Mouse (Mus musculus) heart, postnatal 36 days (tissue): ENCODE data around the gene Rgs10. TPM values are rescaled to one million over a fixed set of nuclear protein-coding genes. Genes with fewer than 3 reads are reported as not detected.

ENCODE experiments used
- DNase-seq, 2 experiments: peaks; one replicate each; pipeline ENCODE4 v3.0.0; 2021 to 2022
- intact Hi-C: fragments of 180-260 bp; cut with DNase I; formaldehyde crosslinking; loops from one replicate; pipeline ENCODE4 v1.15.1; 2025
- total RNA-seq, 2 experiments: library from RNA; stranded (reverse); gene quantifications; 2 replicates each; pipeline ENCODE4 v1.2.3; 2021

Rgs10 gene
- total RNA-seq, 2 experiments from 2014 or later, result 9.5 to 12.1 TPM

GRCm38 (mm10) chr7:128379162-128379805 lies 39.3 kb downstream of the Rgs10 start:
- intact Hi-C loops, result no loop called here
- peak; percentile 41 to 52 for DNase-seq

GRCm38 (mm10) chr7:128376206-128376701 lies 42.3 kb downstream of the Rgs10 start:
- intact Hi-C loops, result no loop called here

GRCm38 (mm10) chr7:128374156-128374555 lies 44.4 kb downstream of the Rgs10 start:
- intact Hi-C loops, result loop anchor here (5.0 kb wide), 2 partner anchors 318 to 333 kb away; no protein-coding TSS in a partner anchor
- no peak for DNase-seq

More at GRCm38 (mm10) chr7:128376206-128376701, 42.3 kb downstream of the Rgs10 start:
- DNase-seq, result no peak

GRCm38 (mm10) chr7:128373751-128374150 lies 44.8 kb downstream of the Rgs10 start:
- intact Hi-C loops, result loop anchor here (5.0 kb wide), 2 partner anchors 319 to 334 kb away; no protein-coding TSS in a partner anchor
- DNase-seq, result no peak

GRCm38 (mm10) chr7:128372331-128372730 lies 46.2 kb downstream of the Rgs10 start:
- peak in 1 of 2 experiments; percentile 61 for DNase-seq
- intact Hi-C loops, result loop anchor here (5.0 kb wide), 2 partner anchors 320 to 335 kb away; no protein-coding TSS in a partner anchor

DNA sequence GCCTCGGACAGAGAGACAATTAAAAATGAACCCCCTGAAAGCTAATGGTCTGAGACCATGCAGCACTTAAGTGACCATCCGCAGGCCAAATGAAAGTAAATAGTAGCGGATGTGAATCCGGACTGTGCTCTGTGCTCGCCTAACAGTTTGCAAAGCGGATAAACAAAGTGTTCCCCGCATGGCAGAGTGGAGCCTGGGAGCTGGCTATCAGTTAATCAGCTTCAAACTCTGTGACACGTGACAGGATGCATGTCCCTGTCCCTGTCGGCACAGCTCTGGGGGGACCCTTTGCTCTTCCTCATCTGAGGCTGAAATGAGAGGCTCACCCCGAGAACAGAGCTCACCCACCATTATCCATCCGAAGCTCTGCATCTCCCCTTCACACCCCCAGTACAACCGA lies 49.2 kb downstream of the Rgs10 start:
- intact Hi-C loops, result no loop called here
- no peak for DNase-seq

- intact Hi-C loops, result no loop called here
- no peak for DNase-seq
These were observed 49.7 kb downstream of the Rgs10 start for GRCm38 (mm10) chr7:128368828-128369227.

- intact Hi-C loops, result no loop called here
- DNase-seq, result no peak
These were observed 51.9 kb downstream of the Rgs10 start for GRCm38 (mm10) chr7:128366654-128367053.

GRCm38 (mm10) chr7:128365096-128365715 lies 53.4 kb downstream of the Rgs10 start:
- DNase-seq, result no peak
- intact Hi-C loops, result no loop called here

GRCm38 (mm10) chr7:128364526-128364925 lies 54.0 kb downstream of the Rgs10 start:
- DNase-seq, result no peak
- intact Hi-C loops, result no loop called here

DNA sequence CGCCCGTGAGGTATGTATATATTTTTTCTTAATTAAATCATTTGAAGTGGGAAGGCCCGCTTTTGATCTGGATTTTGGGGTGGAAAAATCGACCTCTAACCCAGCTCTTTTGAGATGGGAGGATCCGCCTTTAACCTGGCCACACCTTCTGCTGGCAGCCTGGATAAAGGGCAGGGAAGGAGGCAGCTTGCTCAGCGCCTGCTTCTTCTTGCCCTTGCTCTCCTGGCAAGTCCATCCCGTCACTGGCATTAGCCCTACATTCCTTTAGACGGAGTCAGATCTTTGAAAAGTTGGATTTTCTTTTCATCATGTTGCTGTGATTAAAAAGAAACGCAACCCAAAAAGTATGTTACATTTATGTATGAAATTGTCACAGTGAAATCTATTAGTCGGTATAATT lies 54.8 kb downstream of the Rgs10 start:
- intact Hi-C loops, result no loop called here
- no peak for DNase-seq

DNA sequence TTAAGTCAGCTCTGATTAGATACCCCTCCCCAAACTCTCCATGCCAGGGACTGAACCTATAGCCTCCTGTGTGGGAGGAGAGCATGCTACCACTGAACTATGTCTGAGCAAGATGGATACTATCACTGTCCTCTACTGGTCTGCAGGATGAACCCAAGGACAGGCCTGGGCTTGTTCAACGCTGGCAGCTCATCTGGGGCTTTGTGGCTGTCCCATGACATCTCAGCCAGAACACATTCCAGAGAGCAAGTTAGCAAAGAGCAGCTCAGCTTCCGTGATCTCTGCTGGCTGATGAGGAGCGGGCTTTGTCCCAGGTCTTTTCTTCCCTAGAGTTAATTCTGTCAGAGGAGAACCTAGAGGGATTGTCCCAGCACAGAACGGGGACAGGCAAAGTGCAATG lies 55.6 kb downstream of the Rgs10 start:
- no peak for DNase-seq
- intact Hi-C loops, result no loop called here

DNA sequence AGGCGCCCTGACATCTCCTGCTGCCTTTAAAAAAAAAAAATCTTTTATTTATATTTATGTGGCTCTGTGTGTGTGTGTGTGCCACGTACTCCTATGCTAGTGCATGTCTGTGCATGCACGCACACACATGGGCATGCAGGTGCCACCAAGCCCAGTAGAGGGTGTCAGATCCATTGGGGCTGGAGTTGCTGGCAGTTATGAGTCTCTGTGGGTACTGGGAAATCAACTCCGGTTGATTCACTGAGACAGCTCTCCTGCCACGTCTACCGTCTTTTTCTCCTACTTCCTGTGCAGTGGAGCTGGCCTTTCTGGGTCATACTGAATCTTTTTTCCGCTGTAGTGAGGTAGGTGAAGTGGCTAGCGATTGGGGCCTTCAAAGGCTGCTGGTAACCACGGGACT lies 58.8 kb downstream of the Rgs10 start:
- DNase-seq, result no peak
- intact Hi-C loops, result loop anchor here (5.0 kb wide), 1 partner anchor 333 kb away; no protein-coding TSS in a partner anchor

GRCm38 (mm10) chr7:128359164-128359563 lies 59.4 kb downstream of the Rgs10 start:
- DNase-seq, result no peak
- intact Hi-C loops, result loop anchor here (5.0 kb wide), 1 partner anchor 333 kb away; no protein-coding TSS in a partner anchor

DNA sequence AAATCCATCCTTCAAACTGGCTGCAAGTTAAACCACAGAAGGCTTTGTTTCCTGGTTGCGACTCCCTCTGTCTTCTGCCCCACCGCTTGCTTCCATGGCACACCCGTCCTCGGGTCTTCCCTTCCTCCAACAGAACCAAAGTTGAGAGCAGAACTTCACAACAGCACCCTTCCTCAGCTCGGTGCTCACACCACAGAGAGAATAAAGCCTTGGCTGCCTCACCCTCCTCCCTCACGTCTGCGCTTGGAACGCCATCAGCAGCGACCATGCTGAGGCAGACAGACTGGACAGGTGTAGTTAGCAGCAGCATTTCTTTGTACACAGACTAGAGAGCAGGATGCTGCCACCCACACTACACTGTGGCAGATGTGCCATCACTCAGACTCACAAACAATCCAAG lies 59.8 kb downstream of the Rgs10 start:
- intact Hi-C loops, result loop anchor here (5.0 kb wide), 1 partner anchor 334 kb away; no protein-coding TSS in a partner anchor

GRCm38 (mm10) chr7:128356868-128357755 lies 61.4 kb downstream of the Rgs10 start:
- DNase-seq, result peak in 1 of 2 experiments; percentile 19
- intact Hi-C loops, result loop anchor here (5.0 kb wide), 1 partner anchor 335 kb away; no protein-coding TSS in a partner anchor

More for the DNA sequence above, 59.8 kb downstream of the Rgs10 start:
- DNase-seq, result no peak

- no peak for DNase-seq
- intact Hi-C loops, result loop anchor here (5.0 kb wide), 1 partner anchor 337 kb away; no protein-coding TSS in a partner anchor
These were observed 63.1 kb downstream of the Rgs10 start for GRCm38 (mm10) chr7:128355463-128355862.

GRCm38 (mm10) chr7:128352721-128353120 lies 65.8 kb downstream of the Rgs10 start:
- no peak for DNase-seq
- intact Hi-C loops, result no loop called here

GRCm38 (mm10) chr7:128351176-128351575 lies 67.4 kb downstream of the Rgs10 start:
- intact Hi-C loops, result no loop called here
- no peak for DNase-seq

GRCm38 (mm10) chr7:128350316-128350715 lies 68.2 kb downstream of the Rgs10 start:
- intact Hi-C loops, result no loop called here
- no peak for DNase-seq
